Mouse (Mus musculus): ENCODE measurements around the gene Borcs6. TPM values are rescaled to one million over a fixed set of nuclear protein-coding genes. Genes with fewer than 3 reads are reported as not detected.

The Borcs6 gene
- polyA plus RNA-seq, 1 experiment from 2014 or later, result 5.4 TPM

DNA sequence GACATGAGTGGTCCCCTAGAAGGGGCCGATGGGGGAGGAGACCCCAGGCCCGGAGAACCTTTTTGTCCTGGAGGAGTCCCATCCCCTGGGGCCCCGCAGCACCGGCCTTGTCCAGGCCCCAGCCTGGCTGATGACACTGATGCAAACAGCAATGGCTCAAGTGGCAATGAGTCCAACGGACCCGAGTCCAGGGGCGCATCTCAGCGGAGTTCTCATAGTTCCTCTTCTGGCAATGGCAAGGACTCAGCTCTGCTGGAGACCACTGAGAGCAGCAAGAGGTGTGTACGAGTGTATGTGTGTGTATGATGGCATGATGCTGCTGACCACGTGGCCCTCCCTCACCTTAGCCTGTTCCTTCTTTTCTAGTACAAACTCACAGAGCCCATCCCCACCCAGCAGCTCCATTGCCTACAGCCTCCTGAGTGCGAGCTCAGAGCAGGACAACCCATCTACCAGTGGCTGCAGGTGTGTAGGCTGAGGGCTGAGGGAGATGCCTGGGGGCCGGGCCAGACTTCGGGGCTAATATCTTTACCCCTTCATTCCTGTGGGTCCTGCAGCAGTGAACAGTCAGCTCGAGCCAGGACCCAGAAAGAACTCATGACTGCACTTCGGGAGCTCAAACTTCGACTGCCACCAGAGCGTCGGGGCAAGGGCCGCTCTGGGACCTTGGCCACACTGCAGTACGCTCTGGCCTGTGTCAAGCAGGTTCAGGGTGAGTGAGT is 41.3 kb downstream of the Borcs6 start:
- H3K36me3 ChIP-seq (replicated peaks; ENCODE audit: insufficient read depth, low read length), result peaks cover 57% of the 10 kb centered on the region
- peaks cover 29% of the 10 kb centered on the region for H3K4me1 ChIP-seq (ENCODE audit: insufficient read depth)
- DNase-seq, result peak; percentile 16
- H3K9me3 ChIP-seq (ENCODE audit: low read length), result no peaks in the 10 kb centered on the region
- H3K4me3 ChIP-seq (ENCODE audit: low read depth, low read length), result peak overlapping the region; percentile 58; the same call in 1 of the 2 replicates
- H3K9ac ChIP-seq (replicated peaks), result no peak overlapping the region
- peak overlapping the region; percentile 94 for H3K4me2 ChIP-seq (ENCODE audit: low read depth, low read length)
- 82% methylated on average over 20 of the region's 20 CpGs for WGBS (ENCODE audit: insufficient replicate concordance)
- no peak for ATAC-seq
- no peak for TF ChIP-seq CTCF (IDR thresholded peaks at IDR 0.05; ENCODE audit: low read depth)
- no peak for TF ChIP-seq EP300 (IDR thresholded peaks at IDR 0.05; ENCODE audit: low read depth)
- no peaks in the 10 kb centered on the region for H3K27me3 ChIP-seq (ENCODE audit: insufficient read depth, low read length)
- 0 out of 2 replicates have a peak overlapping the region, but pooled peaks have one; percentile 44 for H3K27ac ChIP-seq (ENCODE audit: low read depth)

DNA sequence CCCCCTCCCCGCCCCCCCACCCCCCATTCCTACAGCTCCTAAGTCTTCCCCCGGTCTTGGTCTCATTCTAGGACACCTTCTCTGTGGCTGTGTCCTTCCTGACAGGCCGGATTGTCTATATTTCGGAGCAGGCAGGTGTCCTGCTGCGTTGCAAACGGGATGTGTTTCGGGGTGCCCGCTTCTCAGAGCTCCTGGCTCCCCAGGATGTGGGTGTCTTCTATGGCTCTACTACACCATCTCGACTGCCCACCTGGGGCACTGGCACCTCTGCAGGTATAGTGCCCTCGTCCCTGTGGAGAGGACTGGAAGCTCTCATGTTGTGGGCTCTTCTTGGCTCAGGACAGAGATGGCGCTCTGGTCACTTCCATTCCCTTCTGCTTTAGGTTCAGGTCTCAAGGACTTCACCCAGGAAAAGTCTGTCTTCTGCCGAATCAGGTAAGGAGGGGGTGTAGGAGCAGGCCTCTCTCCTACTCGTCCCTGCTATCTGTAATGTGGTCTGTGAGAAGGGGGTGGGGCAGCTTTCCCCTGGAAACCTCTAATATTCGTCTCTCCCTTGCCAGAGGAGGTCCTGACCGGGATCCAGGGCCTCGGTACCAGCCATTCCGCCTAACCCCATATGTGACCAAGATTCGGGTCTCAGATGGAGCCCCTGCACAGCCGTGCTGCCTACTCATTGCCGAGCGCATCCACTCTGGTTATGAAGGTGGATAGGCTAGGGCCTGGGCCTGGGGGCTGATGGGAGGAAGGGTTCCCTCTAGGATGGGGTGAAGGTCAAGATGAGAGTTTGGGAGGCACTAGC is 42.3 kb downstream of the Borcs6 start:
- H3K27me3 ChIP-seq (ENCODE audit: insufficient read depth, low read length), result no peaks in the 10 kb centered on the region
- ATAC-seq, result no peak
- 86% methylated on average over 20 of the region's 21 CpGs for WGBS (ENCODE audit: insufficient replicate concordance)

DNA sequence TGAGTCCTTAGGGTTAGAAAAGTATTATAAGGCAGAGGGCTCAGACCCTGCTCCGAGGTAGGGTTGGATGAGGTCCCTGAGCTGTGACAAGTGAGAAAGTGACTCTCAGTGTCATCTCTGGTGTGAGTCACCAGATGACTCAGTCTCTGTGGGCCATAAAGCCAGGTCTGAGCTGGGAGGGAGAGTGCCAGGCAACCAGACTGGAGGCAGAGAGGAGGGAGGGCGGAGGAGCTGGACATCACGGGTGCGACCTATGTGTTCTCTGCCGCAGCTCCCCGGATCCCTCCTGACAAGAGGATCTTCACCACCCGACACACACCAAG is 42.8 kb downstream of the Borcs6 start:
- DNase-seq (peak; percentile 12), ATAC-seq (no peak)
- Histone ChIP-seq H3K4me1 (ENCODE audit: insufficient read depth) (peaks cover 29% of the 10 kb centered on the region), H3K9me3 (ENCODE audit: low read length) (no peaks in the 10 kb centered on the region), H3K36me3 (replicated peaks; ENCODE audit: insufficient read depth, low read length) (peaks cover 72% of the 10 kb centered on the region), H3K4me3 (ENCODE audit: low read depth, low read length) (no peak overlapping the region), H3K9ac (replicated peaks) (no peak overlapping the region), H3K27ac (ENCODE audit: low read depth) (no peak overlapping the region), H3K27me3 (ENCODE audit: insufficient read depth, low read length) (no peaks in the 10 kb centered on the region), H3K4me2 (ENCODE audit: low read depth, low read length) (no peak overlapping the region)
- TF ChIP-seq CTCF (IDR thresholded peaks at IDR 0.05; ENCODE audit: low read depth), result no peak
- TF ChIP-seq EP300 (IDR thresholded peaks at IDR 0.05; ENCODE audit: low read depth), result no peak
- whole genome bisulfite sequencing (ENCODE audit: insufficient replicate concordance), result 89% methylated on average over 7 of the region's 7 CpGs

More for the DNA sequence above, 42.3 kb downstream of the Borcs6 start:
- no peak overlapping the region for H3K27ac ChIP-seq (ENCODE audit: low read depth)
- peaks cover 29% of the 10 kb centered on the region for H3K4me1 ChIP-seq (ENCODE audit: insufficient read depth)
- H3K9me3 ChIP-seq (ENCODE audit: low read length), result no peaks in the 10 kb centered on the region
- H3K36me3 ChIP-seq (replicated peaks; ENCODE audit: insufficient read depth, low read length), result peaks cover 67% of the 10 kb centered on the region
- peak; percentile 11 for DNase-seq
- no peak overlapping the region for H3K4me3 ChIP-seq (ENCODE audit: low read depth, low read length)
- TF ChIP-seq CTCF (IDR thresholded peaks at IDR 0.05; ENCODE audit: low read depth) (no peak), EP300 (IDR thresholded peaks at IDR 0.05; ENCODE audit: low read depth) (no peak)
- no peak overlapping the region for H3K9ac ChIP-seq (replicated peaks)
- no peak overlapping the region for H3K4me2 ChIP-seq (ENCODE audit: low read depth, low read length)

- Histone ChIP-seq H3K4me1 (ENCODE audit: insufficient read depth) (peaks cover 23% of the 10 kb centered on the region), H3K9me3 (ENCODE audit: low read length) (no peaks in the 10 kb centered on the region), H3K4me2 (ENCODE audit: low read depth, low read length) (no peak overlapping the region), H3K36me3 (replicated peaks; ENCODE audit: insufficient read depth, low read length) (peaks cover 80% of the 10 kb centered on the region), H3K4me3 (ENCODE audit: low read depth, low read length) (no peak overlapping the region), H3K27ac (ENCODE audit: low read depth) (no peak overlapping the region), H3K27me3 (ENCODE audit: insufficient read depth, low read length) (no peaks in the 10 kb centered on the region), H3K9ac (replicated peaks) (no peak overlapping the region)
- DNase-seq (peak; percentile 12), ATAC-seq (no peak)
- no peak for TF ChIP-seq EP300 (IDR thresholded peaks at IDR 0.05; ENCODE audit: low read depth)
- TF ChIP-seq CTCF (IDR thresholded peaks at IDR 0.05; ENCODE audit: low read depth), result no peak
- WGBS (ENCODE audit: insufficient replicate concordance), result 94% methylated on average over 14 of the region's 14 CpGs
Measured at GRCm38 (mm10) chr11:69103121-69103520, 43.6 kb downstream of the Borcs6 start.

GRCm38 (mm10) chr11:69103531-69104435 is 44.3 kb downstream of the Borcs6 start:
- no peak overlapping the region for H3K9ac ChIP-seq (replicated peaks)
- H3K36me3 ChIP-seq (replicated peaks; ENCODE audit: insufficient read depth, low read length), result peaks cover 86% of the 10 kb centered on the region
- peaks cover 18% of the 10 kb centered on the region for H3K4me1 ChIP-seq (ENCODE audit: insufficient read depth)
- DNase-seq (peak; percentile 13), ATAC-seq (no peak)
- no peak overlapping the region for H3K4me3 ChIP-seq (ENCODE audit: low read depth, low read length)
- 90% methylated on average over 15 of the region's 15 CpGs for WGBS (ENCODE audit: insufficient replicate concordance)
- no peak overlapping the region for H3K4me2 ChIP-seq (ENCODE audit: low read depth, low read length)
- no peak overlapping the region for H3K27ac ChIP-seq (ENCODE audit: low read depth)
- no peaks in the 10 kb centered on the region for H3K9me3 ChIP-seq (ENCODE audit: low read length)
- TF ChIP-seq EP300 (IDR thresholded peaks at IDR 0.05; ENCODE audit: low read depth) (no peak), CTCF (IDR thresholded peaks at IDR 0.05; ENCODE audit: low read depth) (no peak)
- no peaks in the 10 kb centered on the region for H3K27me3 ChIP-seq (ENCODE audit: insufficient read depth, low read length)

Measured in liver, postnatal 0 days (tissue).